Mouse (Mus musculus) liver, embryonic 11.5 days (tissue): ENCODE results near the gene Zfp286. TPM values are rescaled to one million over a fixed set of nuclear protein-coding genes. Genes with fewer than 3 reads are reported as not detected.

Source experiments
- ATAC-seq: fragments of 200-750 bp; cut with Nextera tagmentation; replicated peaks from 2 replicates; pipeline ENCODE4 v1.8.0; 2017; ENCODE audit warnings: moderate number of reproducible peaks, mild to moderate bottlenecking, moderate TSS enrichment, moderate library complexity; ENCODE audit not compliant: low FRiP score
- DNase-seq: peaks from one replicate; pipeline ENCODE4 v3.0.0-alpha.2; 2017; ENCODE audit warnings: low spot score
- H3K27ac ChIP-seq: fragments of 300-500 bp; sonication (generic); 2 replicates; pipeline ENCODE4 v1.5.1; 2014; ENCODE audit warnings: mild to moderate bottlenecking, low read depth, low read length, control low read depth
- H3K27me3 ChIP-seq: fragments of 300-500 bp; sonication (generic); replicated peaks from 2 replicates; pipeline ENCODE4 v1.6.1; 2014; ENCODE audit warnings: low read length, mixed read lengths; ENCODE audit not compliant: control insufficient read depth, insufficient read depth
- H3K36me3 ChIP-seq: fragments of 300-500 bp; sonication (generic); 2 replicates; pipeline ENCODE4 v1.6.1; 2014; ENCODE audit warnings: mild to moderate bottlenecking, low read length, moderate library complexity, mixed read lengths; ENCODE audit not compliant: control insufficient read depth, insufficient read depth
- H3K4me1 ChIP-seq: fragments of 300-500 bp; sonication (generic); replicated peaks from 2 replicates; pipeline ENCODE4 v1.6.1; 2014; ENCODE audit warnings: low read length, mixed read lengths; ENCODE audit not compliant: control insufficient read depth, insufficient read depth
- H3K4me2 ChIP-seq: fragments of 300-500 bp; sonication (generic); 2 replicates; pipeline ENCODE4 v1.6.1; 2014; ENCODE audit warnings: mild to moderate bottlenecking, control low read depth, moderate library complexity
- H3K4me3 ChIP-seq: fragments of 300-500 bp; sonication (generic); 2 replicates; pipeline ENCODE4 v1.5.1; 2014; ENCODE audit warnings: low read depth, low read length, control low read depth
- H3K9ac ChIP-seq: fragments of 300-500 bp; sonication (generic); 2 replicates; pipeline ENCODE4 v1.6.1; 2014; ENCODE audit warnings: low read depth, low read length, control low read depth
- H3K9me3 ChIP-seq: fragments of 300-500 bp; sonication (generic); 2 replicates; pipeline ENCODE4 v1.6.1; 2016; ENCODE audit warnings: low read length, inconsistent platforms, mixed read lengths; ENCODE audit not compliant: control insufficient read depth
- WGBS: fragments of 180-500 bp; shearing (Covaris S2); extraction: QIAGEN DNeasy Blood & Tissue Kit; methylation state at CpG from one replicate; pipeline ENCODE4 v1.1.7; 2014; 5-methylcytosine and 5-hydroxymethylcytosine counted together
- polyA plus RNA-seq: library from polyadenylated mRNA; unstranded; fragments of >200 nt; fragmentation: Nextera tagmentation; extraction: Ambion mirVana; gene quantifications from 2 replicates; pipeline ENCODE4 v1.2.1, GENCODE M21; 2014

Gene Zfp286
- polyA plus RNA-seq, 1 experiment from 2014 or later, result 8.3 TPM

DNA sequence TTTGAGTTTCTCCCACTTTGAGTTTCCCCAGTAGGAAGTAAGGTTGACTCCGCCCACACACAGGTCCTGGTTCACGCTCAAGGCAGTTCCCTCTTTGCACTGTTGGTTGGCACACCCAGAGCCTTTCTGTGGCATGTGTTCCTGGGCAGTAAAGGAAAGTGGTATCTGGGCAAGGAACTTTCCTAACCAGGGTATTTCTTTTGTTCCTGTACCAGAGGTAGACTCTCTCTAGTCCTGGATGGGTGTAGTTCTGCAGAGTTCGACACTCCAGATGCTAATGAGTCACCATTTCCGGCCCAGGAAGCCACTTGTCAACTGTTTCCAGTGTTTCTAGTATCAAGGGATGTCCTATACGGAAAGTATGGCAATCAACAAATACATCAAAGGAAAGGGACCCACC is 32.6 kb upstream of the Zfp286 start:
- WGBS, result 43% methylated on average over 5 of the region's 5 CpGs
- no peak for ATAC-seq

DNA sequence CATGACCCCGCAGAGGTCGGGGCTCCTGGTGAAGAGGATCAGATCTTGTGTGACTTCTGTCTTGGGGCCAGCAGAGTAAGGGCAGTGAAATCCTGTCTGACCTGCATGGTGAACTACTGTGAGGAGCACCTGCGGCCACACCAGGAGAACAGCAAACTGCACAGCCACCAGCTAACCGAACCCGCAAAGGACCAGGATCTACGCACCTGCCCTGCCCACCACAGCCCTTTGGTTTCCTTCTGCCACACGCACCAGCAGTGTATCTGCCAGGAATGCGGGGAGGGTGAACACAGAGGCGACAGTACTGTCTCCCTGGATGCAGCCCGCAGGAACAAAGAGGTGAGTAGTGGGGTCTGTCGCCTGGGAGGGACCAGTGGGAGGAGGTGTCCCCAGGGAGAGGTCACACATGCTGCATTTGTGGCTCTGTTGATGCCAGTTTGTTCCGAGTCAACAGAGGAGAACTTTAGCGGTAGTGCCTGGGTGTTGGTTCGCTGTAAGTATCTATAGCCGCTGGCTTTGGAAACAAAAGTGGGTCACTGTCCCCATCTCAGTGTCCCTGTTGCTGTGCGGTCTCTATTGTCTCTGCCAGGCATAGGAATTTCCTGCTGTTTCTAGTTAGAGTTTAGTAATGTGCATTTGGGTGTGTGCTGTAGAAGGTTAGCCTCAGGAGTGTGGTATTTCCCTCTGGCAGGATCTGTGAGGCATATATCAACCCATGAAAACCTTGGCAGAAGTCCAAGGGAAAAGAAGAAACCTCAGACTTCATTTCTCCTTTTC is 31.6 kb upstream of the Zfp286 start:
- Histone ChIP-seq H3K9me3 (no peaks in the 10 kb centered on the region), H3K36me3 (no peaks in the 10 kb centered on the region), H3K9ac (no peak overlapping the region), H3K27me3 (no peaks in the 10 kb centered on the region), H3K4me1 (peaks cover 6% of the 10 kb centered on the region), H3K4me3 (peak overlapping the region; percentile 41), H3K4me2 (peak overlapping the region; percentile 65), H3K27ac (no peak overlapping the region; the same call in 1 of the 2 replicates)
- DNase-seq (peak; percentile 34), ATAC-seq (no peak)
- 17% methylated on average over 16 of the region's 16 CpGs for WGBS

More for the DNA sequence above, 32.6 kb upstream of the Zfp286 start:
- H3K4me2 ChIP-seq, result no peak overlapping the region; the same call in 1 of the 2 replicates
- no peak overlapping the region for H3K27ac ChIP-seq
- peaks cover 6% of the 10 kb centered on the region for H3K4me1 ChIP-seq
- no peaks in the 10 kb centered on the region for H3K9me3 ChIP-seq
- DNase-seq, result no peak
- H3K27me3 ChIP-seq, result no peaks in the 10 kb centered on the region
- no peaks in the 10 kb centered on the region for H3K36me3 ChIP-seq
- H3K9ac ChIP-seq, result no peak overlapping the region
- H3K4me3 ChIP-seq, result no peak overlapping the region

DNA sequence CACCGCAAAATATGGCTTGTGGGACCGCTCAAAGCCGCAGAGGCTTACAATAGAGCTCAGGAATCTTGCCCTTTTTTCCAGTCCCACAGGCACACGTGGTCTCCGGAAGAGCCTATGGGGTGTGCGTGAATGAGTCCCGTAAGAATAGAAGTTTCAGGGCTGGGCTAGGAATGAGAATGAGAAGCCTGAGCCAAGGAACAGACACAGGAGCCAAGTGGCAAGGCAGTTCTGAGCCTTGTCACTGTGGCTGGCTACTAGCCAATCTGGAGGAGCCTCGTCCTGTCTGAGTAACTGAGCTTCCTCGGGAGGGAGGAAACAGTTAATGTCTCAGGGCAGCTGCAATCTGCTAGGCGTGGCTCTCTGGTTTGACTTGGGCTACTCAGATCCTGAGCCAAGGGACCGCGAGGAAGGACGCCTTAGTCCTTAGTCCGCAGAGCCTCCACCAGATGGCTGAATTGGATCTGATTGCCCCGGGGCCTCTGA is 30.8 kb upstream of the Zfp286 start, which contains the start of gene Trim16:
TSS of gene Trim16 (plus strand) at position 173 of the 483 bp plus-strand sequence.
- Histone ChIP-seq H3K9ac (no peak within 1 kb of the TSS; the same call in 1 of the 2 replicates), H3K27ac (no peak within 1 kb of the TSS; the same call in 1 of the 2 replicates), H3K4me1 (peaks cover 6% of the 10 kb centered on the region), H3K4me3 (peak within 1 kb of the TSS; percentile 41), H3K9me3 (no peaks in the 10 kb centered on the region), H3K36me3 (no peaks in the 10 kb centered on the region), H3K4me2 (peak within 1 kb of the TSS; percentile 65), H3K27me3 (no peaks in the 10 kb centered on the region)
- 12% methylated on average over 15 of the region's 15 CpGs for WGBS
- DNase-seq, result peak; percentile 42
- 0 out of 2 replicates have a peak, but pooled peaks have one; percentile 18 for ATAC-seq

DNA sequence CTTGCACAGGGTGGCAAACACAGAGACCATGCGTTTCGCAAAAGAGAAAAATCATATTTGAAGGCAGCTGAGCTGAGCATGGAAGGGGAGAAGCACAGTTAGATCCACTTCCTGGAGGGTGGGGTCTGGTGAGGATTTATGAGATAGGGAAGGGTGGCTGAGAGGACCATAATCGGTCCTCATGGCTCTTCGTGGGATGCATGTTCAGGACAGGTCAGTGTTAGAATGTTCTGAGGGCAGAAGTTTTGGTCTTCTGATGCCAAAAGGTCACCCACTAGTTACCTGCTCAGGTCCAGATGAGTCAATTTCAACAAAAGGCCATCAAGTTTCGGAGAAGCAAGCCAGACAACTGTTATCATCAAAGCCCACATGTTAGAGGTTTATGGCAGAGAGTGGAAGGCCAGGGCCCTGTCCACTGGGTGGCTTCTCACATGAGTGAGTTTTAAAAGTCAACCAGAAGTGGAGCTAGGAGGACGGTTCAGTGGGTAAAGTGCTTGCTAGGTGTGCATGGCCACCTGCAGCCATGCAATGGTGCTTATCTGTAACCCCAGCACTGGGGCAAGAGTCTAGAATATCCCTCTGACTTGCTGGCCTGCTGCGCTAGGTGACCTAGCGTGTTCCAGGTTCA is 29.9 kb upstream of the Zfp286 start:
- no peaks in the 10 kb centered on the region for H3K9me3 ChIP-seq
- no peaks in the 10 kb centered on the region for H3K27me3 ChIP-seq
- H3K36me3 ChIP-seq, result no peaks in the 10 kb centered on the region
- no peak overlapping the region for H3K27ac ChIP-seq
- DNase-seq, result no peak
- no peak overlapping the region for H3K9ac ChIP-seq
- H3K4me3 ChIP-seq, result no peak overlapping the region
- H3K4me2 ChIP-seq, result no peak overlapping the region
- no peak for ATAC-seq
- H3K4me1 ChIP-seq, result peaks cover 6% of the 10 kb centered on the region
- 76% methylated on average over 8 of the region's 8 CpGs for WGBS

DNA sequence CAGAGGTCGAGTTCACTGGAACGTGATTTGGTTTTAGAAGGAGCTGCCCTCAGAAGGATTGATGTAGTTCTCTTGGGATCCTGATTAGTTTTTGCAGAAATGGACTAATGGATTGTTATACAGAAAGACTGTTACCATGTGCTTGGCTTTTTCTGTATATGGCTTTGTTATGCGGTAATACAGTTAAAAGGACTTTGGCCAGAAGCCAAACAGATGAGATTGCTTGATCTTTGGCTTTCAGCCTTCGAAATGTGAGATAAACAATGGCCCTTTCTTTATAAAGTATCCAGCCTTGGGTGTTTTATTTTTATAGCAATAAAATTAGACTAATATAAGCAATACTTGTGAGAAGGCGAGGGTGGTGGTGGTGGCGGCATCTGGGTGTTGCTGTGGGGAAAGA is 27.3 kb upstream of the Zfp286 start:
- H3K9ac ChIP-seq, result no peak overlapping the region
- no peak overlapping the region for H3K4me3 ChIP-seq
- H3K4me1 ChIP-seq, result peaks cover 6% of the 10 kb centered on the region
- H3K9me3 ChIP-seq, result no peaks in the 10 kb centered on the region
- H3K36me3 ChIP-seq, result no peaks in the 10 kb centered on the region
- 79% methylated on average over 6 of the region's 6 CpGs for WGBS
- no peak overlapping the region for H3K4me2 ChIP-seq
- ATAC-seq (no peak), DNase-seq (no peak)
- no peaks in the 10 kb centered on the region for H3K27me3 ChIP-seq
- no peak overlapping the region for H3K27ac ChIP-seq

DNA sequence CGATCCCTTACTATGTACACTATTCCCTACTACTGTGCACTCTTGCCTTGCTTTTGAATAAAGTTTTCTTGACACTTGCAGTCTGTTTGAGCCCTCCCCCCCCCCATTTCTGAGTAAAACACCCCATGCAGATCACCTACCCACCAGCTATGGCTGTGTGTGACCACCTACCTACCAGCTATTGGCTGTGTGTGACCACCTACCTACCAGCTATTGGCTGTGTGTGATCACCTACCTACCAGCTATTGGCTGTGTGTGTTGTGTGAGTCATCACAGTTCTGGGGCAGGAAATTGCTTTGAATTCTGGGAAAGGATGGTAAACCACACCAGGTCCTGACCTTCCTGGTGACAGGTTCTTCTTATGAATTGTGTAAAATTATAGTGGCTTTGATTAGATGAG is 26.2 kb upstream of the Zfp286 start:
- H3K36me3 ChIP-seq, result no peaks in the 10 kb centered on the region
- H3K4me2 ChIP-seq, result no peak overlapping the region
- WGBS, result 68% methylated on average over 1 of the region's 1 CpGs
- no peak overlapping the region for H3K4me3 ChIP-seq
- ATAC-seq (no peak), DNase-seq (no peak)
- H3K4me1 ChIP-seq, result peaks cover 5% of the 10 kb centered on the region
- no peaks in the 10 kb centered on the region for H3K9me3 ChIP-seq
- no peak overlapping the region for H3K27ac ChIP-seq
- no peaks in the 10 kb centered on the region for H3K27me3 ChIP-seq
- no peak overlapping the region for H3K9ac ChIP-seq

DNA sequence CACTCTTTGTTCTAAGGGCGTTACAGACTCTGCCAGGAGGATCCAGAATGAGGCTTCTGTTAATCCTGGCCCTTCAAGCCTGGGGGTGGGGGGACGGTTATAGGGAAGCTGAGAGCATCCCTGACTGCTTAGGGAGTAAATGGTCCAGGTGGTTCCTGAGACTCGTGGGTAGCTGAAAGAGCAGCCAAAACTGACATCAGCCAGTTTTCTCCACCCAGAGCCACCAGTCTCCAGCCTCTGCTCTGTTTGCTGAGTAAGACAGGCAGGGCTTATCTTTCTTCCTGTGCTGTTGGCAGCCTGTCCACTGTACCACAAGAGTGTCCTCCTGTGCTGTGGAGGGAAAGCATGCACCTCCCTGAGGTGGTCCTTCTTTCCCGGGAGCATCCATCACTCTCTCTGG is 25.4 kb upstream of the Zfp286 start:
- no peak for DNase-seq
- H3K4me2 ChIP-seq, result no peak overlapping the region
- no peak overlapping the region for H3K9ac ChIP-seq
- ATAC-seq, result no peak
- no peaks in the 10 kb centered on the region for H3K27me3 ChIP-seq
- H3K27ac ChIP-seq, result no peak overlapping the region
- no peaks in the 10 kb centered on the region for H3K36me3 ChIP-seq
- no peak overlapping the region for H3K4me3 ChIP-seq
- no peaks in the 10 kb centered on the region for H3K9me3 ChIP-seq
- 45% methylated on average over 4 of the region's 4 CpGs for WGBS
- H3K4me1 ChIP-seq, result no peaks in the 10 kb centered on the region; the same call in 1 of the 2 replicates

DNA sequence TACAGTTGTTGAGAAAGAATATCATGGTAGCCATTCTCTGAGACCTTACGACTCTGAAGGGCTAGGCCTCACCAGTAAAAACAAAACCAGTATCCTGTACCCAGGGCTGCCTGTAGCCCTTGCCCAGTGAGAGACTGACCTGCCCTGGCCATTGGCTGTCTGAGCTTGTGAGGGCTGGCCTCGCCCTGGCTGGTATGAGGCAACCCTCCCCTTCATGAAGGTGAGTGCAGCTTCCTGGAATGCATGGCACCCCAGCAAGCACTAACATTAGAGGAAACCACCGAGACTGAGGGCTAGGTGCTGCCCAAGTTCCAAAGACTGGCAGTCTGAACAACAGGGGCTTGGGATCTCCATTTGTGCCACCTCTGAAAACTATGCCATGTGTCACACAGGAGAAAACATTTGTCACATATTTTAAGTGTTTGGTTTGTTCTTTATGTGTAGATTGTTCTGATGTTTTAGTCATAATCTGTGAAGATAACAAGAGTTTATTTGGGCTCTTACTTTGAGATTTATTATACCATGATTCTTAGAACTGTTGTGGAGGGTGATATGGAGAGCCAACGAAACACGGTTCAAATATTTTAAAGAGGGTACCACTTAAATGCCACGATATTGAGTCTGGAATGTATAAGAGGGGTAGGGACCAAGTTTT is 24.8 kb upstream of the Zfp286 start:
- no peaks in the 10 kb centered on the region for H3K9me3 ChIP-seq
- no peak overlapping the region for H3K27ac ChIP-seq
- H3K4me1 ChIP-seq, result no peaks in the 10 kb centered on the region; the same call in 1 of the 2 replicates
- no peak overlapping the region for H3K4me3 ChIP-seq
- no peak overlapping the region for H3K9ac ChIP-seq
- H3K27me3 ChIP-seq, result no peaks in the 10 kb centered on the region
- H3K4me2 ChIP-seq, result no peak overlapping the region
- no peaks in the 10 kb centered on the region for H3K36me3 ChIP-seq
- ATAC-seq (no peak), DNase-seq (no peak)
- WGBS, result 71% methylated on average over 6 of the region's 6 CpGs
